Mouse (Mus musculus): ENCODE data around the gene Marveld1. TPM values are rescaled to one million over a fixed set of nuclear protein-coding genes. Genes with fewer than 3 reads are reported as not detected.

The Marveld1 gene
- polyA plus RNA-seq, 1 experiment from 2014 or later: 4.8 TPM

- Histone ChIP-seq H3K9me3 (no peaks in the 10 kb centered on the region), H3K36me3 (peaks cover 37% of the 10 kb centered on the region), H3K4me2 (replicated peaks) (no peak overlapping the region), H3K27me3 (peaks cover 4% of the 10 kb centered on the region; the same call in 1 of the 2 replicates), H3K27ac (replicated peaks) (no peak overlapping the region), H3K4me3 (no peak overlapping the region), H3K4me1 (no peaks in the 10 kb centered on the region), H3K9ac (replicated peaks) (no peak overlapping the region)
- no peak for ATAC-seq (ENCODE audit: low FRiP score, low read depth)
- 47% methylated on average over 2 of the region's 2 CpGs for WGBS
These were observed 46.1 kb downstream of the Marveld1 start for GRCm38 (mm10) chr19:42193311-42193710.

- 89% methylated on average over 4 of the region's 4 CpGs for WGBS
- peaks cover 11% of the 10 kb centered on the region; the same call in 1 of the 2 replicates for H3K36me3 ChIP-seq
- H3K4me2 ChIP-seq (replicated peaks): no peak overlapping the region
- H3K9ac ChIP-seq (replicated peaks): no peak overlapping the region
- ATAC-seq (ENCODE audit: low FRiP score, low read depth): no peak
- no peaks in the 10 kb centered on the region for H3K9me3 ChIP-seq
- no peak overlapping the region for H3K27ac ChIP-seq (replicated peaks)
- peaks cover 34% of the 10 kb centered on the region for H3K27me3 ChIP-seq
- H3K4me3 ChIP-seq: no peak overlapping the region
- H3K4me1 ChIP-seq: peaks cover under 1% of the 10 kb centered on the region; the same call in 1 of the 2 replicates
These were observed 49.2 kb downstream of the Marveld1 start for GRCm38 (mm10) chr19:42196378-42196777.

- Histone ChIP-seq H3K4me2 (replicated peaks) (no peak overlapping the region), H3K27me3 (peaks cover 41% of the 10 kb centered on the region), H3K9me3 (no peaks in the 10 kb centered on the region), H3K9ac (replicated peaks) (no peak overlapping the region), H3K36me3 (0 out of 2 replicates have a peak, but pooled peaks cover 4% of the 10 kb centered on the region), H3K4me3 (no peak overlapping the region), H3K4me1 (peaks cover 8% of the 10 kb centered on the region), H3K27ac (replicated peaks) (no peak overlapping the region)
- 68% methylated on average over 4 of the region's 4 CpGs for WGBS
- no peak for ATAC-seq (ENCODE audit: low FRiP score, low read depth)
These were observed 49.9 kb downstream of the Marveld1 start for GRCm38 (mm10) chr19:42197066-42197465.

- H3K27me3 ChIP-seq: peaks cover 51% of the 10 kb centered on the region
- no peak overlapping the region for H3K9ac ChIP-seq (replicated peaks)
These were observed 50.8 kb downstream of the Marveld1 start for GRCm38 (mm10) chr19:42198026-42198425.

More at GRCm38 (mm10) chr19:42198026-42198425, 50.8 kb downstream of the Marveld1 start:
- Histone ChIP-seq H3K9me3 (no peaks in the 10 kb centered on the region), H3K4me1 (peaks cover 9% of the 10 kb centered on the region), H3K4me3 (no peak overlapping the region), H3K36me3 (no peaks in the 10 kb centered on the region), H3K27ac (replicated peaks) (no peak overlapping the region), H3K4me2 (replicated peaks) (no peak overlapping the region)
- no peak for ATAC-seq (ENCODE audit: low FRiP score, low read depth)
- 49% methylated on average over 11 of the region's 11 CpGs for WGBS

Other genes with a start within 250 kb of the Marveld1 start
- 514 and 531 TPM in 2 replicates for gene Pgam1, start 235.5 kb upstream of the Marveld1 start, polyA plus RNA-seq (2016; fragmentation: Nextera tagmentation; extraction: Ambion mirVana)
- 73.1 and 76.8 TPM in 2 replicates for gene Exosc1, start 214.0 kb upstream of the Marveld1 start, polyA plus RNA-seq (2016; fragmentation: Nextera tagmentation; extraction: Ambion mirVana)
- gene Zdhhc16, start 213.9 kb upstream of the Marveld1 start, polyA plus RNA-seq (2016; fragmentation: Nextera tagmentation; extraction: Ambion mirVana): 79.9 and 82.6 TPM in 2 replicates
- gene Mms19, start 166.2 kb upstream of the Marveld1 start, polyA plus RNA-seq (2016; fragmentation: Nextera tagmentation; extraction: Ambion mirVana): 35.5 and 37.8 TPM in 2 replicates
- gene Ubtd1, start 165.6 kb upstream of the Marveld1 start, polyA plus RNA-seq (2016; fragmentation: Nextera tagmentation; extraction: Ambion mirVana): 11.2 and 12.0 TPM in 2 replicates
- not detected in 2 replicates for gene Ankrd2, start 111.4 kb upstream of the Marveld1 start, polyA plus RNA-seq (2016; fragmentation: Nextera tagmentation; extraction: Ambion mirVana)
- 0.98 and 1.3 TPM in 2 replicates for gene Hoga1, start 101.8 kb upstream of the Marveld1 start, polyA plus RNA-seq (2016; fragmentation: Nextera tagmentation; extraction: Ambion mirVana)
- not detected in 2 replicates for gene 4933411K16Rik, start 95.2 kb upstream of the Marveld1 start, polyA plus RNA-seq (2016; fragmentation: Nextera tagmentation; extraction: Ambion mirVana)
- 73.5 and 80.5 TPM in 2 replicates for gene Morn4, start 61.0 kb upstream of the Marveld1 start, polyA plus RNA-seq (2016; fragmentation: Nextera tagmentation; extraction: Ambion mirVana)
- gene Pi4k2a, start 56.9 kb upstream of the Marveld1 start, polyA plus RNA-seq (2016; fragmentation: Nextera tagmentation; extraction: Ambion mirVana): 36.0 and 36.2 TPM in 2 replicates
- 9.1 TPM in 2 replicates for gene Avpi1, start 18.3 kb upstream of the Marveld1 start, polyA plus RNA-seq (2016; fragmentation: Nextera tagmentation; extraction: Ambion mirVana)
- gene Zfyve27, start 16.6 kb downstream of the Marveld1 start, polyA plus RNA-seq (2016; fragmentation: Nextera tagmentation; extraction: Ambion mirVana): 53.3 and 55.5 TPM in 2 replicates
- not detected in 2 replicates for gene Sfrp5, start 54.9 kb downstream of the Marveld1 start, polyA plus RNA-seq (2016; fragmentation: Nextera tagmentation; extraction: Ambion mirVana)
- 7.7 and 8.8 TPM in 2 replicates for gene Golga7b, start 100.2 kb downstream of the Marveld1 start, polyA plus RNA-seq (2016; fragmentation: Nextera tagmentation; extraction: Ambion mirVana)